Mouse (Mus musculus): ENCODE results near the gene Ddhd1.
A peak's percentile ranks its signal among the peaks of the same experiment; 100 is the strongest.
"Not testable (repeated sequence)": the region's sequence is repeated elsewhere in the genome, so short reads cannot be mapped to it uniquely, and the experiment has no call there.

Gene Ddhd1

GRCm38 (mm10) chr14:45580923-45581827 is 76.8 kb downstream of the Ddhd1 start:
- DNase-seq (ENCODE audit: low read depth, low spot score), result not testable (repeated sequence)

DNA sequence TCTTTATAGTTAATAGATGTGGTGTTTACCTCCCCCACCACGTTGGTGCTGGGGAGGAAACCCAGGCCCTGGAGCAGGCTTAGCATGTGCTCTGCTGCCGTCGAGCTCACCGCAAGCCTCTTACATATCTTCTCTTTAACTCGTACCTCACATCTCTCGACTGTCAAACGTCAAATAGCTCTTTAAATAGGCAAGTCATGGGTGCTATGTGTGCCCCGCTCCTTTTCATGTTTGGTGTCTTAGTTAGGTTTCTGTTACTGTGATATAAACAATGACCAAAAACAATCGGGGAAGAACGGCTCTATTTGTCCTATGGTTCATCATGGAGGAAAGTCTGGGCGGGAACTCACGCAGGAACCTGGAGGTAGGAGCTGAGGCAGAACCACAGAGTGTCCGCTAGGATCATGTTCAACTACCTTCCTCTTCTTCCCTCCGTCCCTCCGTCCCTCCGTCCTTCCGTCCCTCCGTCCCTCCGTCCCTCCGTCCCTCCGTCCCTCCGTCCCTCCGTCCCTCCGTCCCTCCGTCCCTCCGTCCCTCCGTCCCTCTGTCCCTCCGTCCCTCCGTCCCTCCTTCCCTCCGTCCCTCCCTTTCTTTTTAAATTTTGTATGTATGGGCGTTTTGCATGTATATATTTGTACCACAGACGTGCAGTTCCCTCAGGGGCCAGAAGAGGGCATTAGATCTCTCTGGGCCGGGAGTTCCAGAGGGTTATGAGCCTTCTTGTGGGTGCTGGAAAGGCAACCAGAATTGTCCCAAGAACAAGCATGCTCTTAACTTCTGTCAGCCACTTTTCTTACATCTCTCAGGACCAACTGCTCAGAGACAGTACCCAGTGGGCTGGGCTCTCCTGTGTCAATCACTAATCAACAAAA is 91.6 kb downstream of the Ddhd1 start:
- DNase-seq (ENCODE audit: low read depth, low spot score), result peak; percentile 53

DNA sequence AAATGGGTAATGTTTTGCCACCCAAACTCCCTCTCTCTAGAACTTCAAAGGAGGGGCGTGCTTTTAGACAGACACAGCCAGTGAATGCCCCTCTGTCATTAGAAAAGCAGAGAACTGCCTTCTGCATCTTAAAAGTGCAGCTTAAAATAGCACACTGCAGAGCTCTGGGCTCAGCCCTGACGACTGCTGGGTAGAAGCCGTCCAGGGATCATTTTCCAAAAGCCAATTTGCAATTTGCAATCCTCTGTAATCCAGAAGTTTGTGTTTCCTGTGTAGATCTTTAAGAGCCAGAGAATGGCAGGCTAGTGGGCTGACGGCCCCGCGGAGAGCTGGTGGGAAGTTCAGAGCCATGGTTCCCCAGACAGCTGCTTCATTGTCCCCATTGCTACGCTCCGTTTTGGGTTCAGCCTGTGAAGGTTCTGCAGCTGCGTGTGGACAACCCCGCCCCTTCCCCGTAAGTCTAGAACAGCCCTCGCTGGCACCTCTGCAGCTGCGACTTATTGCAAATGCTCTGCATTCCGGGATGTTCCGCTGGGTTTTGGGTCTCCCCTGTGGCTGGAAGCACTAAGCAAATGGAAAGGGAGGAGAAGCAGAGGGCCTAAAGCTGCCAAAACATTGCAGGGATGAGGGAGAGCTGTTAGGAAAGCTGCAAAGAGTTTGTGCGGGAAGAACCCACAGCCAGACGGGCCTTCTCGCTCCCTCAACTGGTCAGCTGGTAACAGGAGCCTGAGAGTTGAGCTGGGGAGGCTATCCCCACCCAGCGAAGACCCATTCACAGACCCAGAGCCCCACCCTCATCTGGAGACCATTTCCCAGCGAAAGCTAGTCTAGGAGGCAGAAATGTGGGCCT is 92.5 kb downstream of the Ddhd1 start:
- DNase-seq (ENCODE audit: low read depth, low spot score), result no peak

DNA sequence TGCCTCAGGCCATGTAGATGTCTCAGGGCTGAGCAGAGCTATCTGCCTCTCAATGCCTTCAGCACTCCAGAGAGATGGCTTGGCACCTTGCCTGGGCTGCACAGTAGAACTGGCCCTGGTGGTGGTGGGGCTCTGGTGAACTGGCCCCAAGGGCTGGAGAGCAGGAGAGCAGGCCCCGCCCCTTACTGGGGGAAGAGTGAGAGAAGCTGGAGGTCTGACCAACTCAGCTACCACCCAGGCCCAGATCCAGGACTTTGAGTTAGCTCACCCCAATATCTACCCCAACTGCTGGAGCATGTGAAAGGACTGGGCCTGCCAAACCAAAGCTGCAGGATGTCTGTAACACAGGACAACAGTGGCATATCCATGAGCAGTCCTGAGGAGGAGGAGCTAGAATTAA is 94.4 kb downstream of the Ddhd1 start:
- no peak for DNase-seq (ENCODE audit: low read depth, low spot score)

DNA sequence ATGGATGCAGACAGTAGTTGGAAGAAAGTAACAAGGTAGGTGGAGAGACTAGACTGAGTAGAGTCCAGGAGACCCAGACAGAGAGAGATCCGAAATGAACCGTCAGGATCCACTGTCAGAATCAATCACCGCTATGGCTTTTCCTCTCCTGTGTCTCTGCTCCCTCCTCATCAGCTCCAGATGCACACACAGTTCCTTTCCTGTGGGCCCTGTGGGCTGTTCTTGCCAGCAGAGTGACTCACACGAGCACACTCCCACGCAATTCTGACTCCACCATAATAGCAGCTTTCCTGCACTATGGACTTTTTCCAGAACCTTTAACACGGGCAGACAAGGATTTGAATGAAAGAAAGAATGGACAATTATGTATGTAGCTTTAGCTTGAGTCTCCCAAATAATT is 96.3 kb downstream of the Ddhd1 start:
- DNase-seq (ENCODE audit: low read depth, low spot score), result no peak

DNA sequence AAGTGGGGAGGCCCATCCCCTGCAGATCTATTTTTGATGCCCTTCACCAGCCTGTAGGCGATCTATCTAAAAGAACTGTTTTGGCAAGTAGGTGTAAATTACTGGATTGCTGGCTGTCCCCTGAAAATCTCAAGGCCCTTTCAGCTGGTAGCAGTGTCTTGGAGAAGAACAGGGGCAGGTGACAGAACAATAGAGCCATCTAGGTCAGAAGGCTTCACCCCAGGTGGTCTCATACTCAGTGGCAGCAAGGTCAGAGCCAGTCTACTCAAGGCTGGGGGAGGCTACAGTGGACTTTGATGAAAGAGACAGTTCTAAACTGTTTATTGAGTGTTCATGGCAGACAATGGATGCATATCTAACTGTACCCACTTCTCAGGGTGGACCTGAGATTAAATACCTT is 98.9 kb downstream of the Ddhd1 start:
- no peak for DNase-seq (ENCODE audit: low read depth, low spot score)

- no peak for DNase-seq (ENCODE audit: low read depth, low spot score)
Observed at GRCm38 (mm10) chr14:45554336-45554735, 103.6 kb downstream of the Ddhd1 start.

GRCm38 (mm10) chr14:45553854-45554253 is 104.1 kb downstream of the Ddhd1 start:
- DNase-seq (ENCODE audit: low read depth, low spot score), result no peak

GRCm38 (mm10) chr14:45552431-45552830 is 105.5 kb downstream of the Ddhd1 start:
- no peak for DNase-seq (ENCODE audit: low read depth, low spot score)

DNA sequence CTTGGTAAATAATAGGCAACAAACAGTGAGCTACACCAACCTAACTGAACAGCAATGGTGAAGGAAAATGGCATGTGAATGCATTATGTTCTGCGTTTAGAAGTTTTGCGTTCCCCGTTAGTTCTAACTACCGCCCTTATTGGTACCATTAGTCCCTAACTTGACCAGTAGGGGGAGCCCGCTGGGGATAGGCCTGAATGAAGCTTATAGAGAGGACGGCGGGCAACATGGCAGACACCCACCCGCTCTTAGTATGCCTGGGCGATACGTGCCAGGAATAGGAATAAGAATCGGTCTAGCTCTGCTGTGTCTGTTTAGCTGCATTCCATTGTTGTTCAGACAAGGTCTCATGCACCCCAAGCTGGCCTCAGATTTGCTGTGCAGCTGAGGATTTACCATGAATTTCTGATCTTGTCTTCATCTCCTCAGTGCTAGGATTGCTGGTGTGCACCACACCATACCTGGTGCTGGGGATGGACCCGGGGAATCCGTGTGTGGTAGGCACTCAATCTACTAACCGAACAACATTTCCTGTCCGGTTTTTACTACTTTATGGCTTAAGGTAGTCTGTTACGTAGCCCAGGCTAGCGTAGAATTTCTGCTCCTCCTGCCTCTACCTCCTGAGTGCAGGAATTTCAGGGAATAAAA is 106.7 kb downstream of the Ddhd1 start:
- DNase-seq (ENCODE audit: low read depth, low spot score), result peak; percentile 15

- no peak for DNase-seq (ENCODE audit: low read depth, low spot score)
Observed at GRCm38 (mm10) chr14:45550010-45550647, 107.8 kb downstream of the Ddhd1 start.

DNA sequence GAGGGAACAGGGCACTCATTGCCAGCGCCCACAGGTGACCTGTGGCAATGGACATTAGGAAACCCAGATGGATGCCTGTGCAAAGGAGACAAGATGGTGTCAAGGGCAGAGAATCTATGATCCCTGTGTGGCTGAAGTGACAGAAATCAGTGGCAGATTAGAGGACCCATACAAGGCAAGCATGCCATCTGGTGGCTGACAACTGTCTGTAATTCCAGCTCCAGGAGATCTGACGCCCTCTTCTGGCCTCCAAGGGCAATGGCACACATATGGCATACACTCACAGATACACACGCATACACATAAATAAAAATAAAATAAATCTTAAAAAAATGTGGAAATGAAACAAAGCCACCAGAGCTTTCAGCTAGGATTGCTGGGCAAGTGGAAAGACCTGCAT is 109.8 kb downstream of the Ddhd1 start:
- no peak for DNase-seq (ENCODE audit: low read depth, low spot score)

GRCm38 (mm10) chr14:45544905-45545304 is 113.0 kb downstream of the Ddhd1 start:
- DNase-seq (ENCODE audit: low read depth, low spot score), result no peak

DNA sequence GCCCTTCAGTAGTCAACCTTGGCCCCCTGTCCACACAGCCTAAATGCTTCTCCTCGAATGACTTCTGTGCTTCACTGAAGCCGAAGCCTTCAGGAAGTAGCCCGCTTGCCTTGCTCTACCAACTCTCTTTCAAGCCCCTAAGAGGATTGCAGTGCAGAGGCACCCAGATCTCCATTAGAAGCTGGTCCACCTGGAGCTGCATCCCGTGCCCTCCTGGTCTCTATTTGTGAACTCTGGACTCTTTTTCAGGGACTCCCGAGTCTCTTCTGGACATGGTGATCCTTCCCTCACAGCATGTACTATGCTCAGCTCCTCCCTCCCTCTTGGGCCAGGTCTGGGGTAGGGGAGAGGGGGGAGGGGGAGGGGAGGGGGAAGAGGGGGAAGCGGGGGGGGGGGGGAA is 113.9 kb downstream of the Ddhd1 start:
- no peak for DNase-seq (ENCODE audit: low read depth, low spot score)

- DNase-seq (ENCODE audit: low read depth, low spot score), result no peak
Observed at GRCm38 (mm10) chr14:45539659-45540468, 118.1 kb downstream of the Ddhd1 start.

Data from CD4-positive helper T cell, adult 2 months (primary cell).